Mouse (Mus musculus) heart, adult 2 months (tissue): ENCODE measurements around the gene Nfatc2ip. TPM values are rescaled to one million over a fixed set of nuclear protein-coding genes. Genes with fewer than 3 reads are reported as not detected.

Experiments
- DNase-seq, 2 experiments: peaks; one replicate each; pipeline ENCODE4 v3.0.0; 2021
- H3K27ac ChIP-seq: fragments of 200-600 bp; 2 replicates; pipeline ENCODE4 v1.8.1; 2022
- H3K27me3 ChIP-seq: fragments of 200-500 bp; 2 replicates; pipeline ENCODE4 v1.6.1; 2012; ENCODE audit warnings: mild to moderate bottlenecking, low read length, inconsistent platforms, mixed read lengths; ENCODE audit not compliant: control insufficient read depth, insufficient read depth
- H3K36me3 ChIP-seq: fragments of 200-500 bp; 2 replicates; pipeline ENCODE4 v1.6.1; 2012; ENCODE audit warnings: low read length, inconsistent platforms; ENCODE audit not compliant: control insufficient read depth, insufficient read depth
- H3K4me1 ChIP-seq: fragments of 200-500 bp; 2 replicates; pipeline ENCODE4 v1.6.1; 2011; ENCODE audit warnings: low read length; ENCODE audit not compliant: control insufficient read depth, insufficient read depth
- H3K4me3 ChIP-seq: fragments of 200-600 bp; 2 replicates; pipeline ENCODE4 v1.8.1; 2022
- H3K79me2 ChIP-seq: fragments of 200-500 bp; replicated peaks from 2 replicates; pipeline ENCODE4 v1.6.1; 2012; ENCODE audit warnings: mild to moderate bottlenecking, inconsistent platforms, low read length, moderate library complexity, mixed read lengths; ENCODE audit not compliant: control insufficient read depth, insufficient read depth
- H3K9ac ChIP-seq: fragments of 200-500 bp; 2 replicates; pipeline ENCODE4 v1.6.1; 2012; ENCODE audit warnings: low read depth, mild to moderate bottlenecking, control low read depth, inconsistent platforms, low read length, mixed read lengths
- CTCF ChIP-seq: fragments of 200-600 bp; IDR thresholded peaks from 2 replicates; pipeline ENCODE4 v1.8.1; 2022; ENCODE audit warnings: antibody characterized with exemption, mild to moderate bottlenecking, moderate library complexity
- EP300 ChIP-seq: fragments of 200-500 bp; IDR thresholded peaks from 2 replicates; pipeline ENCODE4 v1.6.1; 2011; ENCODE audit warnings: low read depth, low read length, control low read depth; ENCODE audit not compliant: insufficient read depth
- POLR2A ChIP-seq: fragments of 200-500 bp; IDR thresholded peaks from 2 replicates; pipeline ENCODE4 v1.6.1; 2011; ENCODE audit warnings: mild to moderate bottlenecking, low read depth, low read length, control low read depth; ENCODE audit not compliant: insufficient read depth
- WGBS: fragments of 180-500 bp; shearing (Covaris S2); methylation state at CpG from one replicate; pipeline ENCODE4 v1.1.7; 2018; 5-methylcytosine and 5-hydroxymethylcytosine counted together
- intact Hi-C: fragments of 180-260 bp; cut with DNase I; formaldehyde crosslinking; loops from one replicate; pipeline ENCODE4 v1.15.1; 2025
- polyA plus RNA-seq: library from polyadenylated mRNA; depleted of rRNA; stranded (reverse); fragments of >200 nt; gene quantifications from 2 replicates; pipeline ENCODE4 v1.2.3, GENCODE M21; 2012
- total RNA-seq, 2 experiments: library from RNA; stranded (reverse); gene quantifications; 2 replicates each; pipeline ENCODE4 v1.2.3; 2021

Gene Nfatc2ip
- total and polyA plus RNA-seq, 3 experiments = 3.0 to 4.9 (median 4.0) TPM

DNA sequence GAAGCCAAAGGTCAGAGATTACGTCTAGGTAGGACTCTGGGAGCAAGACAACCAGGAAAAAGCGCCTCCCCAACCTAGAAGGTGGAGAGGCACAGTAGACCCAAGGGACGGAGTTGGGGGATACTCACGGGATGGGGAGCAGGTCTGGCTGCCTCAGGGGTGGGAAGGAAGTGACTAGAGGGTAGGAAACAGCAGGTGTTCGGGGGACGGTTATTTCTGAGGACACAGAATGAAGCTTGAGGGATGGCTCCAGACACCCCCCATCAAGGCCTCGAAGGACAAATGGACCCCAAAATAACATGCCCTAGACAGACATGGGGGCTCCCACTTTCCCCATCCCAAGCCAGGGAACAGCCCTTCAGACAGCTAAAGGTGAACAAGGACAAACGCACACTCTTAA lies 28.2 kb downstream of the Nfatc2ip start:
- DNase-seq = no peak
- no peak overlapping the region for H3K4me3 ChIP-seq
- no peak overlapping the region for H3K9ac ChIP-seq
- H3K27me3 ChIP-seq = no peaks in the 10 kb centered on the region
- no peak overlapping the region for H3K27ac ChIP-seq
- TF ChIP-seq CTCF = no peak
- no peaks in the 10 kb centered on the region for H3K4me1 ChIP-seq
- no peaks in the 10 kb centered on the region for H3K79me2 ChIP-seq
- WGBS = 79% methylated on average over 8 of the region's 8 CpGs
- intact Hi-C loops = no loop called here
- no peaks in the 10 kb centered on the region for H3K36me3 ChIP-seq

DNA sequence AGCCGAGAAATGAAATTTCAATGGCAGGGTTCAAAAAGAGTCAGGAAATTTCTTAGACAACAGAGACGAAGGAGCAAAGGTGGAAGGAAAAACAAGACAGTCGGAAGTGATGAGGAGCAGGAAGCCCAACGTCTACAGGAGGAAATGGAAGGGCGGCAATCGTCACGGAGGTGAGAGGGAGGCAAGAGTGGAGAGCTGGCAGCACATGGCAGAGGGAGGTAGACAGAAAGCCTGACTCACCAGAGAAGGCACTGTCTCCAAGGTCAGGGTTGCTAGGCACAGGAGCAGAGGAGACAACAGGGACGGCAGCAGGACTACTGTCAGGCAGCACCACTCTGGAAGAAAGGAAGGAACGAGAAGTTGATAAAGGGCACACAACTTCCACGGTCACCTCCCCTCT lies 28.9 kb downstream of the Nfatc2ip start:
- WGBS = 63% methylated on average over 10 of the region's 10 CpGs
- no peak for TF ChIP-seq EP300
- no peak for TF ChIP-seq POLR2A
- TF ChIP-seq CTCF = no peak
- Histone ChIP-seq H3K36me3 (no peaks in the 10 kb centered on the region), H3K4me1 (no peaks in the 10 kb centered on the region), H3K27me3 (no peaks in the 10 kb centered on the region), H3K79me2 (no peaks in the 10 kb centered on the region), H3K4me3 (no peak overlapping the region), H3K9ac (no peak overlapping the region), H3K27ac (no peak overlapping the region)
- intact Hi-C loops = no loop called here
- DNase-seq = no peak

DNA sequence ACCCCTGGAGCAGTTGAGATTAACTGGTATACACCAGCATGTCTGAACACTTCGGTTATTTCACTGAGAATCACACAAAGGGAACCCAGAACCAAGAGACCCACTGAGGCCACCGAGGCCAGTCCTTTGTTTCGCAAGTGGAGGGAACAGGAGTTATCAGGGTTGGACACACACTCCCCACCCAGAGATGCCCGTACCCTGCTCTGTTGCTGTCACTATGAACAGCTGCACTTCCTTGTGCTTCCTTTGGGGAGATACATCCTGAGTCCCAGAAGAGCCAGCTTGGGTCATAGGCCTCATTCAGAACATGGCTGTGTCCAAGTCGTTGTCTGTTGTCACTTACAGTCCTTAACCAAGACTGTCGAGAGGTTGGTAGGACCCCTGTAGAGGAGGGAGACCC lies 33.5 kb downstream of the Nfatc2ip start:
- Histone ChIP-seq H3K4me1 (no peaks in the 10 kb centered on the region), H3K4me3 (no peak overlapping the region), H3K36me3 (no peaks in the 10 kb centered on the region), H3K79me2 (no peaks in the 10 kb centered on the region), H3K9ac (no peak overlapping the region), H3K27me3 (no peaks in the 10 kb centered on the region), H3K27ac (no peak overlapping the region)
- no peak for TF ChIP-seq POLR2A
- TF ChIP-seq CTCF = no peak
- no peak for TF ChIP-seq EP300
- intact Hi-C loops = no loop called here
- WGBS = 71% methylated on average over 6 of the region's 6 CpGs
- no peak for DNase-seq

DNA sequence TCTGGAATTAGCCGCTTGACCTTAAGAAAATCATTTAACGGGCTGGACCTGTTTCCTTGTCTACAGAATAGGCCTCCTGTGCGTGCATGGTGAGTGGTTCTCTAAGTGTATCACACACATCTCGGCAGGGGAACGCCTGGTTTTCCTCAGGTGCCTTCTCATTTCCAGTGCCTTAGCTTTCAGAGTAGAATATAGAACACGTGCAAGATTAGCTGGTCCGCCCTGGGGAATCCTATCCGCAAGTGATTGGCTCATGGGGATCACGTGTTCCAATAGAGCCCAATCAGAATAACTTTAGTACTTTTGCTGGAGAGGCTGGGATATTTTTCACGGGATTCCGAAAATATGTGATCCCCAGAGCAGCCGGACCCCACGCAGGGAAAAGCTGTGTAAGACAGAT lies 37.5 kb downstream of the Nfatc2ip start:
- Histone ChIP-seq H3K9ac (no peak overlapping the region), H3K79me2 (no peaks in the 10 kb centered on the region), H3K27me3 (no peaks in the 10 kb centered on the region), H3K36me3 (no peaks in the 10 kb centered on the region), H3K4me3 (no peak overlapping the region), H3K4me1 (no peaks in the 10 kb centered on the region), H3K27ac (no peak overlapping the region)
- TF ChIP-seq CTCF (no peak), POLR2A (no peak), EP300 (no peak)
- intact Hi-C loops = no loop called here
- DNase-seq = no peak
- WGBS = 60% methylated on average over 13 of the region's 13 CpGs

DNA sequence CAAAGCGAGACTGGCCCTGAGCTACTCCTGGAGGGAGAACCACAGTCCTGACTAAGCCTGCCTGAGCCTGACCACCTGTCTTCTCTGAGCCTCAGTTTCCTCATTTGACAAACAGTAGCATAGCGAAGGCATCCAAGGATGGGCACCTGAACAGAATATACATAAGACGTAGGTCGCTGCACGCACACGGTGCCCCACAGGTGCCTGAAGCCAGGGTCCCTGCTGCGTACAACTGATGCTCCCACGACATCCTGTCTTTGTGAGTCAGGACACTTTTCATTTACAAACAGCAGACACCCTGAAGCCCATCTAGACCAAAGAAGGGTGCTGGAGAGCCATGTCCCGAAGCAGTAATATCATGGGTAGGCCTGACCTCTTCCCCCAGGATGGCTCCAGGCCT lies 38.1 kb downstream of the Nfatc2ip start:
- no peak overlapping the region for H3K4me3 ChIP-seq
- intact Hi-C loops = no loop called here
- H3K36me3 ChIP-seq = no peaks in the 10 kb centered on the region
- no peak overlapping the region for H3K27ac ChIP-seq
- H3K79me2 ChIP-seq = no peaks in the 10 kb centered on the region
- no peaks in the 10 kb centered on the region for H3K4me1 ChIP-seq
- H3K9ac ChIP-seq = no peak overlapping the region
- TF ChIP-seq POLR2A = no peak
- TF ChIP-seq EP300 = no peak
- TF ChIP-seq CTCF = no peak
- H3K27me3 ChIP-seq = no peaks in the 10 kb centered on the region
- WGBS = 89% methylated on average over 9 of the region's 9 CpGs
- no peak for DNase-seq

DNA sequence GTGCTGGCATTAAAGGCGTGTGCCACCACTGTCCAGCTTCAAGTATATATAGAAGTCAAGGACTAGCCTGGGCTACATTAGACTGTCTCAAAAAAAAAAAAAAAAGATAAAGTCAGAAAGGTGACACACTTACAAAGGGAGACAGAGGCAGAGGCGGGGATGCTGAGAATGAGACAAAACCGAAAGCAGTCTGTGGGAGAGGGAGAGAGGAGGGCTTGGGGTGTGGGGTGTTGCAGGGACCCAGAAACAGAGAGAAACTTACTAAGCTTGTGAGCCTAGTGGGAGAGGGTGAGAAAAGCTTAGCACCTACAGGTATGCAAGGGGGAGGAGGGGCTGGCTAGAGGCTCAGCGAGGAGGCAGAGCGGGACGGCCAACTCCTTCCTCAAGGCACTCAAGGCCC lies 38.7 kb downstream of the Nfatc2ip start:
- no peaks in the 10 kb centered on the region for H3K36me3 ChIP-seq
- H3K9ac ChIP-seq = no peak overlapping the region
- WGBS = 85% methylated on average over 6 of the region's 6 CpGs
- intact Hi-C loops = no loop called here
- no peak overlapping the region for H3K27ac ChIP-seq
- DNase-seq = no peak
- no peak overlapping the region for H3K4me3 ChIP-seq
- no peaks in the 10 kb centered on the region for H3K27me3 ChIP-seq
- TF ChIP-seq EP300 (no peak), CTCF (no peak), POLR2A (no peak)
- no peaks in the 10 kb centered on the region for H3K79me2 ChIP-seq
- H3K4me1 ChIP-seq = no peaks in the 10 kb centered on the region
